Mouse (Mus musculus): ENCODE measurements around the gene Olfr49. TPM values are rescaled to one million over a fixed set of nuclear protein-coding genes. Genes with fewer than 3 reads are reported as not detected.

Gene Olfr49
- polyA plus RNA-seq (2015; fragmentation: Nextera tagmentation; extraction: Ambion mirVana): 0.07 TPM in 1 of 2 replicates, not detected in the other

GRCm38 (mm10) chr14:54284839-54285238 lies at the start of gene Olfr49:
Gene Olfr49 (minus strand): TSS chr14:54284939.

DNA sequence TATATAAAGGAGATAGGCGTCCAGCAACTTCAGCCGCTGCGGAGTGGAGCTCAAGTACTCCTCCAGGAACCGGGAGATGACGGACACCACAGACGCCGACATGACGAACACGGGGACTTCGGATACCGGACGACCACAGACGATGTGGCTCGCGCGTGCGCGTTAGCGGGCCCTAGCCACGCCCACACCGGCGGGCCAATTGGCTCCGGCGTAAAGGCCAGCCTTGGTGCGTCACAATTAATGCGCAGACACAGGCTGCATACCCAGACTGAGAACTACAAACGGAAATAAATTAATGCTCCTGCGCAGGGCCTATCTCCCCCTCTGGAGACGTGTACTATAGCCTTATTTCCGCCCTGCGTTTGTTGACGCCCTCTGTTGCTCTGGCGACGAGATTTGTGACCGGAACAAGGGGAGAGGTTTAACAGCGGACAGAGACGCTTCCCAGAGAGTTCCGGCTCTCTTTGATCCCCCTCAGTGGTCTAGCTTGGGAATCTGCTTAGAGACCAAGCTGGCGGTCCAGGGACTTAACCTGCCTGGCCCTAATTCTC lies 30.9 kb downstream of the Olfr49 start, which contains the start of the genes Dad1 and Abhd4:
Dad1 (minus strand) TSS at position 364 of the 551 bp plus-strand sequence.
Abhd4 (plus strand) TSS at position 448 of the 551 bp plus-strand sequence.

Other genes starting within 250 kb of the Olfr49 start
- gene Dad1, start 30.8 kb downstream of the Olfr49 start, polyA plus RNA-seq (2015; fragmentation: Nextera tagmentation; extraction: Ambion mirVana): 236 and 238 TPM in 2 replicates
- 24.0 and 30.6 TPM in 2 replicates for gene Abhd4, start 30.8 kb downstream of the Olfr49 start, polyA plus RNA-seq (2015; fragmentation: Nextera tagmentation; extraction: Ambion mirVana)
- gene Oxa1l, start 75.9 kb upstream of the Olfr49 start, polyA plus RNA-seq (2015; fragmentation: Nextera tagmentation; extraction: Ambion mirVana): 32.3 and 35.4 TPM in 2 replicates
- 5.2 and 7.3 TPM in 2 replicates for gene Slc7a7, start 132.8 kb upstream of the Olfr49 start, polyA plus RNA-seq (2015; fragmentation: Nextera tagmentation; extraction: Ambion mirVana)
- gene Mrpl52, start 142.0 kb upstream of the Olfr49 start, polyA plus RNA-seq (2015; fragmentation: Nextera tagmentation; extraction: Ambion mirVana): 330 and 368 TPM in 2 replicates
- 48.4 and 54.3 TPM in 2 replicates for gene Mmp14, start 146.7 kb upstream of the Olfr49 start, polyA plus RNA-seq (2015; fragmentation: Nextera tagmentation; extraction: Ambion mirVana)
- 32.4 and 43.0 TPM in 2 replicates for gene Lrp10, start 179.2 kb upstream of the Olfr49 start, polyA plus RNA-seq (2015; fragmentation: Nextera tagmentation; extraction: Ambion mirVana)
- gene Rem2, start 191.2 kb upstream of the Olfr49 start, polyA plus RNA-seq (2015; fragmentation: Nextera tagmentation; extraction: Ambion mirVana): 0.58 and 0.61 TPM in 2 replicates
- 33.7 and 35.1 TPM in 2 replicates for gene Prmt5, start 232.6 kb upstream of the Olfr49 start, polyA plus RNA-seq (2015; fragmentation: Nextera tagmentation; extraction: Ambion mirVana)

Measured in spleen, postnatal 0 days (tissue).